Comparison of ENCODE assay signal across 8 mouse cellular contexts in genomic region chr11:69913554-69914371, GRCm38 (mm10). TPM values are rescaled to one million over a fixed set of nuclear protein-coding genes. Genes with fewer than 3 reads are reported as not detected.
DNase-seq lines count a peak whose midpoint lies in the region; ATAC-seq and TF ChIP-seq lines count a peak whose summit lies in the region.

Gene Gps2 (plus strand): TSS chr11:69913888.

- 1% methylated on average over 61 of the region's 61 CpGs for WGBS in bone marrow, adult 2 months
- 2% methylated on average over 50 of the region's 61 CpGs for WGBS in embryonic facial prominence, embryonic 14.5 days
- WGBS in heart, adult 2 months: 2% methylated on average over 61 of the region's 61 CpGs
- WGBS in limb, embryonic 12.5 days: 2% methylated on average over 61 of the region's 61 CpGs
- 1% methylated on average over 55 of the region's 61 CpGs for WGBS in midbrain, embryonic 14.5 days

- TF ChIP-seq CTCF in bone marrow, adult 2 months (IDR thresholded peaks at IDR 0.05; ENCODE audit: control insufficient read depth, insufficient read depth, low read length): no peak
- no peak for TF ChIP-seq CTCF in heart, adult 2 months (IDR thresholded peaks at IDR 0.05)

- H3K36me3 ChIP-seq in embryonic facial prominence, embryonic 14.5 days (ENCODE audit: control insufficient read depth, insufficient read depth, low read length): peaks cover 87% of the 10 kb centered on the region
- peaks cover 8% of the 10 kb centered on the region; the same call in 1 of the 2 replicates for H3K36me3 ChIP-seq in heart, adult 2 months (ENCODE audit: control insufficient read depth, insufficient read depth, low read length)
- peaks cover 91% of the 10 kb centered on the region for H3K36me3 ChIP-seq in limb, embryonic 12.5 days
- H3K36me3 ChIP-seq in midbrain, embryonic 14.5 days (ENCODE audit: control insufficient read depth, insufficient read depth, low read length): peaks cover 88% of the 10 kb centered on the region

- intact Hi-C loops in heart, adult 2 months (cut with DNase I): loop anchor here (1.0 kb wide), 1 partner anchor 11 kb away; no protein-coding TSS in a partner anchor

- H3K27ac ChIP-seq in bone marrow, adult 2 months (ENCODE audit: control insufficient read depth, insufficient read depth, low read depth, low read length, poor library complexity): peak within 1 kb of the TSS; percentile 90
- peak within 1 kb of the TSS; percentile 85 for H3K27ac ChIP-seq in embryonic facial prominence, embryonic 14.5 days (replicated peaks; ENCODE audit: low read depth, low read length)
- peak within 1 kb of the TSS; percentile 97 for H3K27ac ChIP-seq in heart, adult 2 months
- peak within 1 kb of the TSS; percentile 92 for H3K27ac ChIP-seq in limb, embryonic 12.5 days
- peak within 1 kb of the TSS; percentile 90 for H3K27ac ChIP-seq in midbrain, embryonic 14.5 days (replicated peaks; ENCODE audit: low read depth, low read length)

- H3K4me3 ChIP-seq in bone marrow, adult 2 months (replicated peaks; ENCODE audit: control insufficient read depth, low read depth, low read length): peak within 1 kb of the TSS; percentile 92
- H3K4me3 ChIP-seq in embryonic facial prominence, embryonic 14.5 days (ENCODE audit: low read depth, low read length): peak within 1 kb of the TSS; percentile 68
- H3K4me3 ChIP-seq in heart, adult 2 months: peak within 1 kb of the TSS; percentile 97
- H3K4me3 ChIP-seq in limb, embryonic 12.5 days (replicated peaks): peak within 1 kb of the TSS; percentile 92
- peak within 1 kb of the TSS; percentile 80 for H3K4me3 ChIP-seq in midbrain, embryonic 14.5 days (replicated peaks; ENCODE audit: low read depth, low read length)

- H3K4me1 ChIP-seq in bone marrow, adult 2 months (ENCODE audit: control insufficient read depth, insufficient read depth, low read length): peaks cover 3% of the 10 kb centered on the region
- H3K4me1 ChIP-seq in embryonic facial prominence, embryonic 14.5 days (ENCODE audit: control insufficient read depth, insufficient read depth, low read length): no peaks in the 10 kb centered on the region
- H3K4me1 ChIP-seq in heart, adult 2 months (ENCODE audit: control insufficient read depth, insufficient read depth, low read length): peaks cover 7% of the 10 kb centered on the region; the same call in 1 of the 2 replicates
- H3K4me1 ChIP-seq in limb, embryonic 12.5 days (replicated peaks): peaks cover 39% of the 10 kb centered on the region
- H3K4me1 ChIP-seq in midbrain, embryonic 14.5 days (ENCODE audit: control insufficient read depth, insufficient read depth, low read length): peaks cover 17% of the 10 kb centered on the region

- H3K4me2 ChIP-seq in embryonic facial prominence, embryonic 14.5 days (ENCODE audit: low read depth, low read length): peak within 1 kb of the TSS; percentile 74
- peak within 1 kb of the TSS; percentile 98 for H3K4me2 ChIP-seq in limb, embryonic 12.5 days
- H3K4me2 ChIP-seq in midbrain, embryonic 14.5 days (ENCODE audit: low read length): peak within 1 kb of the TSS; percentile 99

- TF ChIP-seq POLR2A in bone marrow, adult 2 months (IDR thresholded peaks at IDR 0.05; ENCODE audit: borderline replicate concordance, control insufficient read depth, low read depth, low read length): peak; percentile 69; the same call in 1 of the 2 replicates
- peak; percentile 66; the same call in 1 of the 2 replicates for TF ChIP-seq POLR2A in heart, adult 2 months (IDR thresholded peaks at IDR 0.05; ENCODE audit: insufficient read depth, low read depth, low read length)

- peaks cover 3% of the 10 kb centered on the region; the same call in 1 of the 2 replicates for H3K79me2 ChIP-seq in heart, adult 2 months (replicated peaks; ENCODE audit: control insufficient read depth, insufficient read depth, low read length)

- no peaks in the 10 kb centered on the region for H3K9me3 ChIP-seq in embryonic facial prominence, embryonic 14.5 days (ENCODE audit: control insufficient read depth, low read length)
- no peaks in the 10 kb centered on the region for H3K9me3 ChIP-seq in limb, embryonic 12.5 days
- no peaks in the 10 kb centered on the region for H3K9me3 ChIP-seq in midbrain, embryonic 14.5 days (ENCODE audit: control insufficient read depth, low read length)

- no peaks in the 10 kb centered on the region for H3K27me3 ChIP-seq in embryonic facial prominence, embryonic 14.5 days (replicated peaks; ENCODE audit: control insufficient read depth, insufficient read depth, low read length)
- no peaks in the 10 kb centered on the region for H3K27me3 ChIP-seq in heart, adult 2 months (ENCODE audit: control insufficient read depth, insufficient read depth, low read length)
- no peaks in the 10 kb centered on the region for H3K27me3 ChIP-seq in limb, embryonic 12.5 days
- no peaks in the 10 kb centered on the region for H3K27me3 ChIP-seq in midbrain, embryonic 14.5 days (ENCODE audit: control insufficient read depth, insufficient read depth, low read length)

- peak; percentile 94 for ATAC-seq in embryonic facial prominence, embryonic 14.5 days (ENCODE audit: low read depth)
- ATAC-seq in limb, embryonic 12.5 days (ENCODE audit: insufficient number of reproducible peaks, insufficient read depth, low FRiP score, low TSS enrichment, low read depth): peak; percentile 71
- peak; percentile 93 for ATAC-seq in midbrain, embryonic 14.5 days (ENCODE audit: low FRiP score, low TSS enrichment)

- H3K9ac ChIP-seq in embryonic facial prominence, embryonic 14.5 days (ENCODE audit: low read depth, low read length): peak within 1 kb of the TSS; percentile 82
- H3K9ac ChIP-seq in heart, adult 2 months (ENCODE audit: low read depth, low read length): peak within 1 kb of the TSS; percentile 90
- H3K9ac ChIP-seq in limb, embryonic 12.5 days (replicated peaks): peak within 1 kb of the TSS; percentile 93
- H3K9ac ChIP-seq in midbrain, embryonic 14.5 days (replicated peaks; ENCODE audit: low read length): peak within 1 kb of the TSS; percentile 82

- peak; percentile 77; the same call in 1 of the 2 replicates for TF ChIP-seq EP300 in heart, adult 2 months (IDR thresholded peaks at IDR 0.05; ENCODE audit: insufficient read depth, low read depth, low read length)

- DNase-seq in A20 (ENCODE audit: low read depth, low spot score): peak; percentile 95
- DNase-seq in embryonic facial prominence, embryonic 14.5 days (ENCODE audit: low spot score): peak; percentile 98
- DNase-seq in heart, adult 2 months: peak; percentile 93 to 94
- DNase-seq in kidney, adult 8-10 months: peak; percentile 90 to 93
- peak; percentile 97 for DNase-seq in midbrain, embryonic 14.5 days
- peak; percentile 82 to 85 for DNase-seq in spleen, adult 18-20 months

RNA-seq across cellular contexts. Expression of gene Gps2, which starts in this region (rescaled TPM):
- polyA plus RNA-seq in bone marrow, adult 2 months (2011; ENCODE audit: insufficient read depth, insufficient read length, low replicate concordance, missing spikeins): 120 and 203 TPM in 2 replicates
- polyA plus RNA-seq in embryonic facial prominence, embryonic 14.5 days (2014; fragmentation: Nextera tagmentation; extraction: Ambion mirVana): 55.0 and 57.2 TPM in 2 replicates
- 10 to 100 TPM; 27.2 to 28.4 TPM for total RNA-seq in heart, adult 2 months (2021)
- 53.9 and 63.9 TPM in 2 replicates for polyA plus RNA-seq in heart, adult 2 months (2012; rRNA removed)
- 92.0 and 93.5 TPM in 2 replicates for polyA plus RNA-seq in limb, embryonic 12.5 days (2016; fragmentation: Nextera tagmentation; extraction: Ambion mirVana)
- 56.4 and 62.4 TPM in 2 replicates for polyA plus RNA-seq in midbrain, embryonic 14.5 days (2014; fragmentation: Nextera tagmentation; extraction: Ambion mirVana)

Comparison
In these comparisons a context has a peak if more than half of its experiments do, and no peak if none do; other contexts are left out.
1. Peak in every context shown above with its lines: DNase-seq, ATAC-seq, H3K4me3 ChIP-seq and H3K27ac ChIP-seq.